Mouse (Mus musculus) layer of hippocampus, adult 9-10 months (tissue): ENCODE measurements around the gene Jag2.

Experiments
- DNase-seq: peaks from one replicate; pipeline ENCODE4 v3.0.0; 2022; ENCODE audit warnings: low spot score

The Jag2 gene

DNA sequence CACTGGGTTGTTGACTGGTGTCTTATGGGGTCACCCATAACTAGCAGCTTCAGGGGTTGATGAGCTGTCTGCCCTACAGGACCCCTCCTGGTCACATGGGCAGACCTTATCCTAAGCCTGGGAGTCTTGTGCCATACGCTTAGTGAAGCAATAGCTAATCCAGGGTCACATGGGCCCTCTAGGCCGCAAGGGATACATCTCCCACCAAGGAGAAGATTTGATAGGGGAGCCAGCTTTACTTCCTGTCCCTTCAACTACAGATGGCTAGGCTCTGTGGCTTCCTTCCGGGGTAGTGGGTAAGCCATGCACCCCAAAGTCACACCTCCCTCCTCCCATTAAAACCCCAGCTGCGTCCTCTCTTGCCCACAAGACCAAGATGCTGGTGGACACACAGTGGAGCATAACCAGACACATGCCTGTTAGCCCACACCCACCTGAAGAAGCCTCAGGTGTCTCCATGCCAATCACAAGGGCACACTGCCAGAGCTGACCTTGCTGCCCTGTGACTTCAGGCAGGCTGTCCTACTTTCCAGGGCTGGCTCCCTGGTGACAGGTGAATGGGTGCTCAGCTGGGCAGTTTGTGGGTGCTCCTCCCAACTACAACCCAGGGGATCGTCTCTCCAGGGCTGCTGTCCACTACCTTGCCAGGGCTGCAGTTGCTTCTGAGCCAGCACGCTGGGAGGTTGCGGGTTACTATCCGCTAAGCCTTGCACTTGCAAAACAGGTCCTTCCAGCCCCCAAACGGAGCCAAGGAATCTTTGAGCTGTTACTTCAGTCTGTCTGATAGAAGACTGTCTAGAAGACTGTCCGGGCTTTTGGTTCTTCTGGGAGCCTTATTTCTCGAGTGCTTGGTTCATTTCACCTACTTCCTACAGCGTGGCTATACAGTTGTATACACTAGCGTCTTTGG lies 61.1 kb downstream of the Jag2 start, which contains the start of gene Gpr132:
Gpr132 (minus strand) TSS at position 51 of the 910 bp plus-strand sequence.
- no peak for DNase-seq

DNA sequence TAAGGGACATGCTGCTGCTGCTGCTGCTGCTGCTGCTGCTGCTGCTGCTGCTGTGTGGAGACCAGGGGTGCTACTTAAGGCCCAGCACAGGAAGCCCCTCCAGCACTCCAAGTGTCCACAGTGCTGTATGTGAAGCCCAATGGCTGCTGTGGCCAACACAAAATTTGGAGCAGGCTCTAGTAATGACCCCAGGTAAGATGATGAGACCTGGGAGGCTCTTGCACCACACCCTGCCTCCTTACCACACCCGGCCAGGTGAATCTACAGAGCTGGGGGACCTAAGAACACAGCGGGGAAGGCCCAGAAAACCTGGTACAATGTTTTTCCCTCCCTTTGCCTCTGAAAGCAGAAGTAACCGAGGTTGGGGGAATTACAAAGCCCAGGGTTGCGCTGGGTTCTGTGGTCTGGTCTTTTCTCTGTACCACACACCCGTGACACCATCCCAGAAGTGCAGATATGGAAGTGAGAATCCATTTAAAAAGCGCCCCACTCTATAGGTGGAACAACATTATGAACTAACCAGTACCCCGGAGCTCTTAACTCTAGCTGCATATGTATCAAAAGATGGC lies 62.4 kb downstream of the Jag2 start:
- DNase-seq, result no peak

- DNase-seq, result no peak
Observed at GRCm38 (mm10) chr12:112866467-112867080, 63.0 kb downstream of the Jag2 start.

- no peak for DNase-seq
Observed at GRCm38 (mm10) chr12:112864804-112865203, 64.8 kb downstream of the Jag2 start.

GRCm38 (mm10) chr12:112861911-112862321 lies 67.7 kb downstream of the Jag2 start:
- no peak for DNase-seq

GRCm38 (mm10) chr12:112860765-112861164 lies 68.8 kb downstream of the Jag2 start:
- no peak for DNase-seq

DNA sequence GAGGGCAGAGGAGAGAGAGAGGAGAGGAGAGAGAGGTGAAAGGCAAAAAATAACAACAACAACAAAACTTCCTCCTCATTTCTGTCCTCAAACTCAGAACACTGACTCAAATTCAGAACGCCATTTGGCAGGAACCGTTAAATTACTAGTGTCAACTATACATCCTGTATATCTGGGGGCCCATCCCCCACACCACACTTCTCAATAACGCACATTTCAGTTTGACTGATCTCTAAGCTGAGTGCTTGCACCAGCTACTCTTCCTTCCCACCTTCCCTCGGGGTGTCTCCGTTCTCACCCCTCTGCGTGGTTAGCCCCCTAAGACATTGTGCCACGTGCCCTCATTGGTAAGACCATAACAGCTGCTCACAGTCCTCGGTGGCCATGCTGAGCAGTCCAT lies 69.6 kb downstream of the Jag2 start:
- DNase-seq, result no peak

DNA sequence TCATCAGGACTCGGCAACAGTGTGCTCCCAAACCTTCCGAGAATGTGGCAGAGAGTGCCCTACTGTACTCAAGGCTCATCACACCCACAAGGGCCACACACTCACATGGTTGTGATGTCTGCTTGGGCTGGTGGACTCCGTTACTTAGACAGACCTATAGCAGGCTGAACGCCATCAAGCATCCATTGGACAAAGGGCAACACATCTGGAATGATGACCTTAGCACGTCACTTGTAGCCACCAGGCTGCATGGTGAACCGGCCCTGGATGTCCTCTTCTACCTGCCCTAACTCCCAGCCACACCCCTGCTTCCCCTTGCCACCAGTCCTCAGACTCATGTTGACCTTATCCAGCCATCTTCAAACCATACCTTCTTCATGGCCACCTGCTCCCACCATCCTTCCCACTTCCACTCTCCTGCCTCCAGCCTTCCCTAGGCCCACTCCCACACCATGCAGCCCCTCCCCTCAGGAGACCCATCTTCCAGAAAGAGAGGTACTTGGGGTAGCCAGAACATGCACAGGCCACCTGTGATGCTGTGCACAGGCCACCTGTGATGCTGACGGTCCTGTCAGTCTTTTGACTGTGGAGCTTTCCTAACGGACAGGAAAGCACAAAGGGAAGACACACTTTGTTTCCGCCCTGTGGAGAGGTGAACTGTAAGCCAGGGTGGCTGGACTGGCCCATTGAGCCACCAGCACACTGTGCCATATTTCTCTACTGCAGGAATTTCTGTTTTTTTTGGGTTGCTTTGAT lies 70.8 kb downstream of the Jag2 start:
- no peak for DNase-seq
